Mouse (Mus musculus) ES-Bruce4 (cell line): ENCODE measurements at regions not wholly inside any gene's neighbourhood (a gene's known extent, or its start where the extent isn't known, plus 50 kb on each side); places are given as distances from the start of the nearest gene placed in this dataset.
"Not testable (repeated sequence)": the region's sequence is repeated elsewhere in the genome, so short reads cannot be mapped to it uniquely, and the experiment has no call there.

Experiments used
- H3K27ac ChIP-seq: 2 replicates; pipeline ENCODE4 v1.5.1; 2012; ENCODE audit warnings: low read length, inconsistent platforms; ENCODE audit not compliant: insufficient read depth
- H3K27me3 ChIP-seq: 2 replicates; pipeline ENCODE4 v1.6.1; 2012; ENCODE audit warnings: mild to moderate bottlenecking, low read length, inconsistent platforms; ENCODE audit not compliant: control insufficient read depth, poor library complexity, insufficient read depth, severe bottlenecking
- H3K36me3 ChIP-seq: 2 replicates; pipeline ENCODE4 v1.6.1; 2012; ENCODE audit warnings: inconsistent platforms, mild to moderate bottlenecking, low read length, moderate library complexity; ENCODE audit not compliant: control insufficient read depth, poor library complexity, insufficient read depth, severe bottlenecking
- H3K4me1 ChIP-seq: one replicate; pipeline ENCODE4 v1.8.1; 2011; ENCODE audit warnings: low read length; ENCODE audit not compliant: control insufficient read depth, insufficient read depth
- H3K4me3 ChIP-seq: 2 replicates; pipeline ENCODE4 v1.5.1; 2011; ENCODE audit warnings: low read depth, mild to moderate bottlenecking, low read length
- H3K9ac ChIP-seq: 2 replicates; pipeline ENCODE4 v1.6.1; 2012; ENCODE audit warnings: low read depth, mild to moderate bottlenecking, inconsistent platforms; ENCODE audit not compliant: poor library complexity, severe bottlenecking
- H3K9me3 ChIP-seq: replicated peaks from 2 replicates; pipeline ENCODE4 v1.6.1; 2012; ENCODE audit warnings: mild to moderate bottlenecking, low read length, inconsistent platforms; ENCODE audit not compliant: control insufficient read depth, poor library complexity, insufficient read depth, severe bottlenecking
- CTCF ChIP-seq: IDR thresholded peaks from one replicate; pipeline ENCODE4 v1.8.1; 2011; ENCODE audit warnings: low read depth, low read length
- EP300 ChIP-seq: IDR thresholded peaks from 2 replicates; pipeline ENCODE4 v1.6.1; 2011; ENCODE audit warnings: low read depth, low read length; ENCODE audit not compliant: insufficient read depth
- POLR2A ChIP-seq: IDR thresholded peaks from one replicate; pipeline ENCODE4 v1.8.1; 2011; ENCODE audit warnings: low read length; ENCODE audit not compliant: insufficient read depth

DNA sequence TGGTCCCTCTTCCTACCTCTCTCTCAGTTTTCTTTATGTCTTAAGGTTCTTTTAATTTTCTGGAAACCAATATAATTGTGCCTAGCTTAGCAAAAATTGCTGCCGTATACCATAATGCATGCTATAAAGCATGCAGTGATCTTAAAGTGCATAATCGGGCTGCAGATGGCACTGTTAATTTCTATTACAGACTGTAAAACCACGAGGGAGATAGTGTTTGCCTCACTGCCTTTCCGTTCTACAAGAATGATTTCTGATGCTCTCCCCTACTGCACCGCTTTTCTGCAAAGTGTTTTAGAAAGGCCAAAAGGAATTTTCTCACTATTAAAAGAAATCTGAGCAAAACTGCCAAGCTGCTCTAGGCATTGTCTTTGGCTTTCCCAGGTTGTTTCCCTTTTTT, 357.6 kb downstream of the Tusc1 start:
- no peak overlapping the region for H3K4me3 ChIP-seq
- TF ChIP-seq EP300 (no peak), CTCF (no peak), POLR2A (no peak)
- H3K36me3 ChIP-seq: no peaks in the 10 kb centered on the region
- H3K9me3 ChIP-seq: no peaks in the 10 kb centered on the region
- no peak overlapping the region for H3K27ac ChIP-seq
- H3K27me3 ChIP-seq: no peaks in the 10 kb centered on the region
- no peak overlapping the region for H3K9ac ChIP-seq
- H3K4me1 ChIP-seq: no peaks in the 10 kb centered on the region

DNA sequence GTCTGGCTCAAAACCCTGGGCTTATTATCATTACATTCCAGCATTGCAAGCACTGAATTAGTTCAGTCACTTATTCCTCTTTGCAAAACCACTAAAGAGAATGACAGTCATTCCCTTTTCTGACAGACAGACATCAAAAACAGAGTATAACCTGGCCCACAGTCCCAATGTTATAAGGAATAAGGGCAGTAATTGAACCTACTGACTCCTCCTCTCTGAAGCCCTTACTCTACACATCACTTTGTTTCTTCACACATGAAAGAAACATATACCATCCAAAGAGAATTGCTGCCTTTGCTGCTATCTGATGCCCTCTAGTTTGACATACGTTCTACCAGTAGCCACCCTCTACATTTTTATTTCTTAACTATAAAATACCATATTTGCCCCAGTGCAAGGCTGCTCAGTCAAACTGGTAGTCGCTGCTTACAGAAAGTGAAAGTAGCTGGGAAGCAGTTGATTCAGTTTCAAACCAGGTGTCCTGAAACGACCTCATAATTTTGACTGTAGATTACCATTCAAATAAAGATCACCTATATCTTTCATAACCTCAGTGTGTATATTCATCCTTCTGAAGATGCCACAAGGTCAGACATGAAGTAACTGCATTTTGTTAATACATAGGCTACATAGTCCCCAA, 393.1 kb downstream of the Tusc1 start:
- no peak overlapping the region for H3K9ac ChIP-seq
- TF ChIP-seq POLR2A: no peak
- no peak for TF ChIP-seq CTCF
- no peak for TF ChIP-seq EP300

DNA sequence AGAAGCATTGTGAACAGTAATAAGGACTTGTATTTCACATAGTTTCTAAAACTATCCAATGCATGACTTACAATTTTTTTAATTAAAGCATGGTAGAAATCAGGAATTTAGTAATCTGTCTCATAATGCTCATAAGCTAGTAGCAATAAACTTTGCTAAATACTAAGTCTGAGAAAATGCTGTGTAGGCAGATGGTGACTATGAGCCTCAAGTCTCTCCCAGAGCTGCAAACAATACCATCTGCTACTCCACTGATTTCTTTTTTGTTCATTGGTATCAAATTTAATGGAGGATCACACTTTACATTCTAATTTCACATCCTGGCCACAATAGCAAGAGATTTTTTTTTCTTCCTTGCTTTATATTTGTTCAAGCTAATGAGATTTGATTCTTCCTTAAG, 404.0 kb downstream of the Tusc1 start:
- H3K9me3 ChIP-seq: no peaks in the 10 kb centered on the region
- H3K9ac ChIP-seq: no peak overlapping the region
- no peaks in the 10 kb centered on the region for H3K4me1 ChIP-seq
- no peak overlapping the region for H3K4me3 ChIP-seq
- no peak overlapping the region for H3K27ac ChIP-seq
- no peaks in the 10 kb centered on the region for H3K36me3 ChIP-seq
- H3K27me3 ChIP-seq: no peaks in the 10 kb centered on the region
- TF ChIP-seq POLR2A: no peak
- no peak for TF ChIP-seq EP300
- no peak for TF ChIP-seq CTCF

More for the DNA sequence above, 393.1 kb downstream of the Tusc1 start:
- Histone ChIP-seq H3K9me3 (no peaks in the 10 kb centered on the region), H3K27me3 (no peaks in the 10 kb centered on the region), H3K4me1 (no peaks in the 10 kb centered on the region), H3K4me3 (no peak overlapping the region), H3K27ac (no peak overlapping the region), H3K36me3 (no peaks in the 10 kb centered on the region)

DNA sequence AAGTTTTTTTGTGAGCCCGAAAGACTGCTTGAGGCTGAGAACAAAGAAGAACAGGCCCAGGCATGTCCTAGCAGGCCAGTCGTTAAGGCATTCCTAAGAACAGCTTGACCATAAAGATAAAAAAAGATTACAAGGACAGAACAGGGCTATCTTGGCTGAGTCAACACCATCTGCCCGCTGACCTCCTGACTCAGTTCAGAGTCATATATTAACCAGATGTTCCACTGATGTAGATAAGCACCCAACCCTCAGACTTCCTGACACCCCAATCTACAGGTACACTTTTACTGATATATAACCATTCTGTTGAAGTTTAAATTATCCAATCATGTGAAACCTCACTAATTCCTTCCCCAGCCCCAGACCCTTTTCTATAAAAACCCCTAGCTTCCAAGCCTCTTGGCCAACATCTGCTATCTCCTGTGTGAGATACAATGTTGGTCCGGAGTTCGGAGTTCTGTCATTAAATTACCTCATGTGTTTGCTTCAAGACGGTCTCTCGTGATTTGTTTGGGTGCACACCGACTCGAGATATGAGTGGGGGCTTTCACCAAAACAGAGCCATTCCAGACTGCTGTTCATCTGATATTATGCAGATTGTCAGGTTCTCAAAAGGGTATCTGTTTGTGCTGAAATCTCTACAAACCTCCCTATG, 413.8 kb downstream of the Tusc1 start:
- no peak for TF ChIP-seq CTCF
- no peak for TF ChIP-seq EP300
- no peak for TF ChIP-seq POLR2A
- H3K27me3 ChIP-seq: no peaks in the 10 kb centered on the region
- no peaks in the 10 kb centered on the region for H3K4me1 ChIP-seq
- H3K27ac ChIP-seq: no peak overlapping the region
- H3K4me3 ChIP-seq: no peak overlapping the region
- H3K36me3 ChIP-seq: no peaks in the 10 kb centered on the region
- peaks cover 13% of the 10 kb centered on the region for H3K9me3 ChIP-seq
- no peak overlapping the region for H3K9ac ChIP-seq

DNA sequence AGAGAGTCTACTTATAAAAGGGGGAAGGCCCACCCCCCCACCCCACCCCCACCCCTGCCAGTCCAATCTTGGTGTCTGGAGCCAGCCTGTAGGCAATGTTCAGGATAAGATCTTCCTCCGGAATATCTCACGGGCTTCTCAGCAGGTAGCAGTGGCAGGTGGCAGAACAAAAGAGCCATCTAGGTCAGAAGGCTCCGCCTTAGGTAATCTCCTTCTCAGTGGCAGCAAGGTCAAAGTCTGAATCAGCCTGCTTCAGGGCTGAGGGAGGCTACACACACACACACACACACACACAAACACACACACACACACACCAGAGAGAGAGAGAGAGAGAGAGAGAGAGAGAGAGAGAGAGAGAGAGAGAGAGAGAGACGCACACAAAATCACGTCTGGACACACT, 431.8 kb downstream of the Tusc1 start:
- not testable (repeated sequence) for H3K27me3 ChIP-seq, H3K27ac ChIP-seq, H3K36me3 ChIP-seq, H3K4me1 ChIP-seq, H3K4me3 ChIP-seq, H3K9ac ChIP-seq, H3K9me3 ChIP-seq
- TF ChIP-seq EP300: 0 out of 2 replicates have a peak, but pooled peaks have one; percentile 26
